Mouse (Mus musculus): ENCODE measurements around the gene Notch4.

DNA sequence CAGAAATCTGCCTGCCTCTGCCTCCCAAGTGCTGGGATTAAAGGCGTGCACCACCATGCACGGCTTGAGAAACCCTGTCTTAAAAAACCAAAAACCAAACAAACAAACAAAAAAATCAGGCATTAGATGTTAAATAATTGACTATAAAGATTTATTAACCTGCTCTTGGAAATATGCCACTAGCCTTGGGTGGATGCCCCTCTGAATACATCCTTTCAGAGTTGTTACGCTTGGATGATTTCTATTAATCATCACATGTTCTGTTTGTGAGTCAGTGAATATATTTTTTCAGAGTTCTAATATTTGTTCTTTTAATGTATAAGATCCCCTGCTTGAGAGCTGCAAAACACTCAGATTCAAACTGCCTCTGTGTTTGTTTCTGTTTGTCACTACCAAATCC, 60.9 kb downstream of the Notch4 start:
- no peak for TF ChIP-seq POLR2A (IDR thresholded peaks at IDR 0.05; ENCODE audit: borderline replicate concordance, extremely low read depth, insufficient read depth, insufficient read length, poor library complexity, severe bottlenecking)
- no peak for TF ChIP-seq CTCF (IDR thresholded peaks at IDR 0.05; ENCODE audit: borderline replicate concordance, extremely low read depth, insufficient read depth, insufficient read length)

Data from brain, embryonic 14.5 days (tissue).